Mouse (Mus musculus): Measurements from ENCODE around the gene Pik3ca. TPM values are rescaled to one million over a fixed set of nuclear protein-coding genes. Genes with fewer than 3 reads are reported as not detected.

Gene Pik3ca
- polyA plus RNA-seq, 1 experiment from 2014 or later = 17.7 TPM

GRCm38 (mm10) chr3:32483035-32483434 lies 85.6 kb downstream of the Pik3ca start:
- DNase-seq (ENCODE audit: low spot score) = no peak
- H3K4me3 ChIP-seq (ENCODE audit: low read depth, low read length) = no peak overlapping the region
- no peak overlapping the region for H3K4me2 ChIP-seq (ENCODE audit: low read length)
- no peaks in the 10 kb centered on the region for H3K27me3 ChIP-seq (replicated peaks; ENCODE audit: control insufficient read depth, insufficient read depth, low read length)
- no peak overlapping the region for H3K27ac ChIP-seq (ENCODE audit: low read depth, low read length)
- H3K9me3 ChIP-seq (replicated peaks; ENCODE audit: control insufficient read depth, low read length) = no peaks in the 10 kb centered on the region
- no peak for ATAC-seq
- H3K4me1 ChIP-seq (ENCODE audit: control insufficient read depth, insufficient read depth, low read length) = no peaks in the 10 kb centered on the region
- H3K36me3 ChIP-seq (ENCODE audit: control insufficient read depth, insufficient read depth, low read length) = no peaks in the 10 kb centered on the region
- H3K9ac ChIP-seq (ENCODE audit: low read length) = no peak overlapping the region
- 84% methylated on average over 3 of the region's 3 CpGs for WGBS

- no peak for ATAC-seq
Observed at GRCm38 (mm10) chr3:32486543-32486942, 89.1 kb downstream of the Pik3ca start.

DNA sequence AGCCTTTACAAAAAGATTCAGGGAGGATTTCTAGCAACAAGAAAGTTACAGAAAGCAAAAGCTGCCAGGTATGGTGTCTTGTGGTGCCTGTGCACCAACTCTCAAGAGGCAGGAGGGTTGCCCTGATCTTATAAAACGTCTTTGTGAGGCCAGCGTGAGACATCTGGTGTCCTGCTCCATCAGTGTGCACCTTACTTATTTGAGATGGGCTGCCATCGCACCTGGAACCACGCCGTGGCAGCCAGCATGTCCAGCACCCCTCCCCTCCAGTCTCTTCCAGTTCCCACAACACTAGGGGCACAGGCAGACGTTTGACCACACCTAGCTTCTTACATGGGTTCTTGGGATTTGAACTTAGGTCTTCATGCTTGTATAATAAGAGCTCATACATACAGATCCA lies 90.7 kb downstream of the Pik3ca start:
- ATAC-seq (no peak), DNase-seq (ENCODE audit: low spot score) (no peak)
- Histone ChIP-seq H3K9ac (ENCODE audit: low read length) (no peak overlapping the region), H3K36me3 (ENCODE audit: control insufficient read depth, insufficient read depth, low read length) (no peaks in the 10 kb centered on the region), H3K9me3 (replicated peaks; ENCODE audit: control insufficient read depth, low read length) (no peaks in the 10 kb centered on the region), H3K4me1 (ENCODE audit: control insufficient read depth, insufficient read depth, low read length) (no peaks in the 10 kb centered on the region), H3K27me3 (replicated peaks; ENCODE audit: control insufficient read depth, insufficient read depth, low read length) (no peaks in the 10 kb centered on the region), H3K4me2 (ENCODE audit: low read length) (no peak overlapping the region), H3K4me3 (ENCODE audit: low read depth, low read length) (no peak overlapping the region), H3K27ac (ENCODE audit: low read depth, low read length) (no peak overlapping the region)
- WGBS = 86% methylated on average over 6 of the region's 6 CpGs

More at GRCm38 (mm10) chr3:32486543-32486942, 89.1 kb downstream of the Pik3ca start:
- Histone ChIP-seq H3K9ac (ENCODE audit: low read length) (no peak overlapping the region), H3K9me3 (replicated peaks; ENCODE audit: control insufficient read depth, low read length) (no peaks in the 10 kb centered on the region), H3K4me2 (ENCODE audit: low read length) (no peak overlapping the region), H3K4me3 (ENCODE audit: low read depth, low read length) (no peak overlapping the region), H3K36me3 (ENCODE audit: control insufficient read depth, insufficient read depth, low read length) (no peaks in the 10 kb centered on the region), H3K4me1 (ENCODE audit: control insufficient read depth, insufficient read depth, low read length) (no peaks in the 10 kb centered on the region), H3K27me3 (replicated peaks; ENCODE audit: control insufficient read depth, insufficient read depth, low read length) (no peaks in the 10 kb centered on the region), H3K27ac (ENCODE audit: low read depth, low read length) (no peak overlapping the region)
- 75% methylated on average over 4 of the region's 4 CpGs for WGBS
- no peak for DNase-seq (ENCODE audit: low spot score)

- WGBS = 84% methylated on average over 15 of the region's 15 CpGs
Observed at GRCm38 (mm10) chr3:32490076-32490927, 92.8 kb downstream of the Pik3ca start.

GRCm38 (mm10) chr3:32490928-32491315 lies 93.5 kb downstream of the Pik3ca start:
- no peaks in the 10 kb centered on the region for H3K4me1 ChIP-seq (ENCODE audit: control insufficient read depth, insufficient read depth, low read length)
- DNase-seq (ENCODE audit: low spot score) = no peak
- no peak overlapping the region for H3K9ac ChIP-seq (ENCODE audit: low read length)
- no peaks in the 10 kb centered on the region for H3K9me3 ChIP-seq (replicated peaks; ENCODE audit: control insufficient read depth, low read length)
- H3K36me3 ChIP-seq (ENCODE audit: control insufficient read depth, insufficient read depth, low read length) = no peaks in the 10 kb centered on the region
- H3K4me2 ChIP-seq (ENCODE audit: low read length) = no peak overlapping the region
- no peak overlapping the region for H3K4me3 ChIP-seq (ENCODE audit: low read depth, low read length)
- no peaks in the 10 kb centered on the region for H3K27me3 ChIP-seq (replicated peaks; ENCODE audit: control insufficient read depth, insufficient read depth, low read length)
- no peak for ATAC-seq
- H3K27ac ChIP-seq (ENCODE audit: low read depth, low read length) = no peak overlapping the region

More at GRCm38 (mm10) chr3:32490076-32490927, 92.8 kb downstream of the Pik3ca start:
- Histone ChIP-seq H3K4me1 (ENCODE audit: control insufficient read depth, insufficient read depth, low read length) (no peaks in the 10 kb centered on the region), H3K36me3 (ENCODE audit: control insufficient read depth, insufficient read depth, low read length) (no peaks in the 10 kb centered on the region), H3K4me3 (ENCODE audit: low read depth, low read length) (no peak overlapping the region), H3K4me2 (ENCODE audit: low read length) (no peak overlapping the region), H3K9ac (ENCODE audit: low read length) (no peak overlapping the region), H3K9me3 (replicated peaks; ENCODE audit: control insufficient read depth, low read length) (no peaks in the 10 kb centered on the region), H3K27me3 (replicated peaks; ENCODE audit: control insufficient read depth, insufficient read depth, low read length) (no peaks in the 10 kb centered on the region), H3K27ac (ENCODE audit: low read depth, low read length) (no peak overlapping the region)
- DNase-seq (ENCODE audit: low spot score) = no peak
- ATAC-seq = no peak

- Histone ChIP-seq H3K4me3 (ENCODE audit: low read depth, low read length) (no peak within 1 kb of the TSS), H3K9me3 (replicated peaks; ENCODE audit: control insufficient read depth, low read length) (no peaks in the 10 kb centered on the region), H3K27ac (ENCODE audit: low read depth, low read length) (no peak within 1 kb of the TSS), H3K36me3 (ENCODE audit: control insufficient read depth, insufficient read depth, low read length) (no peaks in the 10 kb centered on the region), H3K4me1 (ENCODE audit: control insufficient read depth, insufficient read depth, low read length) (no peaks in the 10 kb centered on the region), H3K27me3 (replicated peaks; ENCODE audit: control insufficient read depth, insufficient read depth, low read length) (no peaks in the 10 kb centered on the region), H3K9ac (ENCODE audit: low read length) (no peak within 1 kb of the TSS), H3K4me2 (ENCODE audit: low read length) (no peak within 1 kb of the TSS)
- DNase-seq (ENCODE audit: low spot score) (no peak), ATAC-seq (no peak)
- WGBS = 86% methylated on average over 11 of the region's 11 CpGs
Observed at GRCm38 (mm10) chr3:32492097-32493090, 94.9 kb downstream of the Pik3ca start, which contains the start of gene Kcnmb3. Gene Kcnmb3, minus strand, starts transcription at chr3:32492231.

GRCm38 (mm10) chr3:32494387-32495087 lies 97.1 kb downstream of the Pik3ca start:
- no peak for DNase-seq (ENCODE audit: low spot score)
- no peak overlapping the region for H3K27ac ChIP-seq (ENCODE audit: low read depth, low read length)
- H3K9ac ChIP-seq (ENCODE audit: low read length) = no peak overlapping the region
- no peaks in the 10 kb centered on the region for H3K4me1 ChIP-seq (ENCODE audit: control insufficient read depth, insufficient read depth, low read length)
- no peaks in the 10 kb centered on the region for H3K27me3 ChIP-seq (replicated peaks; ENCODE audit: control insufficient read depth, insufficient read depth, low read length)
- H3K4me3 ChIP-seq (ENCODE audit: low read depth, low read length) = no peak overlapping the region
- no peaks in the 10 kb centered on the region for H3K9me3 ChIP-seq (replicated peaks; ENCODE audit: control insufficient read depth, low read length)
- no peak overlapping the region for H3K4me2 ChIP-seq (ENCODE audit: low read length)
- H3K36me3 ChIP-seq (ENCODE audit: control insufficient read depth, insufficient read depth, low read length) = no peaks in the 10 kb centered on the region
- no peak for ATAC-seq
- 83% methylated on average over 8 of the region's 8 CpGs for WGBS

GRCm38 (mm10) chr3:32495088-32495770 lies 97.8 kb downstream of the Pik3ca start:
- Histone ChIP-seq H3K9ac (ENCODE audit: low read length) (no peak overlapping the region), H3K27ac (ENCODE audit: low read depth, low read length) (no peak overlapping the region), H3K36me3 (ENCODE audit: control insufficient read depth, insufficient read depth, low read length) (no peaks in the 10 kb centered on the region), H3K27me3 (replicated peaks; ENCODE audit: control insufficient read depth, insufficient read depth, low read length) (no peaks in the 10 kb centered on the region), H3K4me2 (ENCODE audit: low read length) (no peak overlapping the region), H3K9me3 (replicated peaks; ENCODE audit: control insufficient read depth, low read length) (no peaks in the 10 kb centered on the region), H3K4me3 (ENCODE audit: low read depth, low read length) (no peak overlapping the region), H3K4me1 (ENCODE audit: control insufficient read depth, insufficient read depth, low read length) (no peaks in the 10 kb centered on the region)
- DNase-seq (ENCODE audit: low spot score) (no peak), ATAC-seq (no peak)
- 36% methylated on average over 8 of the region's 8 CpGs for WGBS
